Mouse (Mus musculus) skeletal muscle tissue, adult 2 months (tissue): ENCODE measurements around the gene Acsm2.
"Not testable (repeated sequence)": the region's sequence is repeated elsewhere in the genome, so short reads cannot be mapped to it uniquely, and the experiment has no call there.

Source experiments
- DNase-seq: peaks from one replicate; pipeline ENCODE4 v3.0.0-alpha.2; 2012; ENCODE audit warnings: low read depth, low spot score

The Acsm2 gene

DNA sequence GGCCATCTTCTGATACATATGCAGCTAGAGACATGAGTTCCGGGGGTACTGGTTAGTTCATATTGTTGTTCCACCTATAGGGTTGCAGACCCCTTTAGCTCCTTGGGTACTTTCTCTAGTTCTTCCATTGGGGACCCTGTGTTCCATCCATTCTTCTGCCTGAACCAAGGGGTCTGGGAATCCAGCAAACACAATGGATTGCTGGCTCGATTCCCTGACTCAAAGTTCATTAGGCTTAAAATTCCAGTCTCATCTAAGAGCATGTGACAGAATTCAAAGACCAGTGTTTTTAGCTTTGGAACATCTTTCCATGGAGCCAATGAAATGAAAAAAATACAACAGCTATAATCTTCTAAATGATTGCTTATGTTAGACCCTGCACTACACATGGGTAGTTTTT, 8.3 kb downstream of the Acsm2 start:
- DNase-seq, result not testable (repeated sequence)

GRCm38 (mm10) chr7:119594530-119595107, 40.5 kb downstream of the Acsm2 start:
- DNase-seq, result no peak

DNA sequence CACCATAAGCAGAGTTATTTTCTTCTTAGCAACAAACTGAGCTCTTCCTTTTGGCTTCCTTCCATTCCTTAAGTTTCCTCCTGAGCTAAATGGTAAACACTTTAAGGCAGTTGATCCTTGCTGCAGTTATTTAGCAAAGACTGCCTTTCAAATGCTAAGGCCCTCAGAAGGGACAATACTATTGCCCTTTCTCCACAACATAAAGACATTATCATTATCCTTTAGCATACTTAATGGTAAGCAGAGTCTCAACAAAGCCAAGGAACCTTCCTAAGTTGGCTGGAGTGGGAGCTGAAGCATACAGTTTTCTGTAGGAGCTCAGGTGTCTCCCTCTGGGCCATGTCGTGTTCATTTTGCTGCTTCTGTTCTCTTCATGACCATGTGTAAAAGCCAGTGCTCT, 41.2 kb downstream of the Acsm2 start:
- no peak for DNase-seq

DNA sequence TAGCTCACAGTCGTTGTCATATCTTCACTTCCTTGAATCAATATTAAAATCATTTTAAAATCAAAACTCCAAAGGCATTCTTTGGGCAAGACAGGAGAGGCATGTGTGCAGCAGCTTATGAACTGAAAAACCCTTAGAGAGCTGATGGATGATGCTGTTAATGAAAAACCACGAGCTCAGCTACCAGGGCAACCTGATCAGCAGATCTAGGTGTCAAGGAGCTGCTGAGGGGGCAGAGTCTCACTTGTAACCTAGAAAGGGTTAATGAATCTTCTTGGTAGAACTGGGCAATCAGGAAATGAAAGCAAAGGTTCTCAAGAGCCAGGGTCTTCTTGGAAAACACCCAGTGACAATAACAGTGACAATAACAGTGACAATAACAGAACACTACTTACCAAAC, 42.4 kb downstream of the Acsm2 start:
- no peak for DNase-seq

- no peak for DNase-seq
These were observed 47.2 kb downstream of the Acsm2 start for GRCm38 (mm10) chr7:119601195-119601953.

DNA sequence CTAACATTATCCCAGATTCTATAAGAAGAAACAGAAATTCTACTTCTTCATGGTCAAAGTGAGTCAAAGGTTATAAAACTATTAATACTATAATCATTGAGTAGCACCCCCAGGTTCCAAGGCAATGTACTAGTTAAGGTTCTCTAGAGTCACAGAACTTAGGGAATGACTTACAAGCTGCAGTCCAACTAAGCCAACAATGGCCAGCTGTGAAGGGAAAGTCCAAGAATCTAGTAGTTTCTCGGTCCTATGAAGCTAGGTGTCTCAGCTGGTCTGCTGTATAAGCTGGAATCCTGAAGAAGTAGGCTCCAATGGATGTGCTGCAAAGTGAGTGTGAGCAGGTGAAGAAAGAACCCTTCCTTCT, 47.8 kb downstream of the Acsm2 start:
- DNase-seq, result no peak

DNA sequence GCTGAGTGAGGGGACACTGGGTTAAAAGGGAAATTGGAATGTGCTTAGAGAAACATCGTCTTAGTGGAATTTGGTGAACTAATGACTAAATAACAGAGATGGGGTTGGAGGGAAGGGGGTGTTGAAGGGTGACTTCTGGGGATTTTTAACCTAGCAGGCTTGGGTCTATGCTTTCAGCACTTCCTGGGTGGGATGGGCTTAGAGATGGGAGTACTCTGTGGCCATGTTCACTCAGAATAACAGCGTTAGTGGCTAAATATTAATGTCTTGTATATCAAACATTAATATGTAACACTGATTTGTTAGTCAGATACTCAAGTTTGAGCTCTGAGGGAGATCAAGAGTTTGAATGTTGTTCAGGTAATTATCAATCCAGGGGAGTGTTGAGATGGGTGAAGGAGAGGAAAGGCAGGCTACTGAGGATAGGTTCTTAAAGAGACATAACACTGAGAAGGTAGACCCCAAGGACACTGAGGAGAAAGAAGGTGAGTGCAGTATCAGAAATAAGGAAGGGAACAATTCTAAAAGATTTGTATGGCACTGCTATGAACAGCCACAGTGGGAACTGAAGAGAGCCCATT, 50.9 kb downstream of the Acsm2 start:
- DNase-seq, result no peak

GRCm38 (mm10) chr7:119605926-119606663, 52.0 kb downstream of the Acsm2 start:
- DNase-seq, result no peak

DNA sequence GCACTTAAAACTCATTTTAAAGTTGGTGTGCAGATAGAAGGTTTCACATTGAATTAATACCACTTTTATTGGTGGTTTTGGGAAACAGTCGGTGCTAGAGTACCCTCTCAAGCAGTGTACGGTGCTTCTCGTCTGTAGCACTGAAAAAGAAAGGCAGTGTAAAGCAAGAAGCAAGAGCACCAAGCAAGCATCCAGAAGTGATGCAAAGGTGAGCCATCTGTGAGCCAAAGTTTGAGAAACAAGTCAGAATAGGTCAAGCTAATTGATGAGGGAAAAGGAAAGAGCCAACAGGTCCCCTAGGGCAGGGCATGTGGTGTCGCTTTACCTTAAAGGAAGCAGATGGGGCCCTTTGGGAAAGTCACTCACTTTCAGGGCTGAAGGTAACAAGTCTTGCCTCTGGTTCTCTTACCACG, 52.5 kb downstream of the Acsm2 start, which contains the start of gene Acsm1:
Gene Acsm1 (plus strand): TSS at position 363 of the 413 bp plus-strand sequence.
- no peak for DNase-seq

- no peak for DNase-seq
These were observed 53.8 kb downstream of the Acsm2 start for GRCm38 (mm10) chr7:119607796-119608515.

DNA sequence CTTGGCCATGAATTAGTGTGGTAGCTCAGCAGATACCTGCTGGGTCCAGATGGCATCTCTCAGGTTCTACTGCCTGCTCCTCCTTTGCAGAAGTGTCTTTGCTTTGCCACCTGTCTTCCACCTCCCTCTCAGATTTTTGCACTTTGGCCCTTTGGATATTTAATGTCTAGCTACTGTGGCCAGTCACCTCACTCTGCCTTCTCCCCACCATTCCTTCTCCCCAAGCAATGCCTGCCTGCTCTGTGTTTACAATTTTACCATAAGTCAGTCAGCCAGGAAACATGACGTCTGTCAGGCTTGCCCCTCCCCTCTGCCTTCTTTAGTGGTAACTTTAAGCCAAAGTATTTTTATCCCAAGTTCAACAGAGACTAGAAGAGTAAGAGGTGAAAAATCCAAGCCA, 62.4 kb downstream of the Acsm2 start:
- DNase-seq, result no peak

- no peak for DNase-seq
These were observed 63.5 kb downstream of the Acsm2 start for GRCm38 (mm10) chr7:119617593-119617992.

GRCm38 (mm10) chr7:119618209-119618935, 64.2 kb downstream of the Acsm2 start:
- no peak for DNase-seq

GRCm38 (mm10) chr7:119620157-119620556, 66.0 kb downstream of the Acsm2 start:
- no peak for DNase-seq

DNA sequence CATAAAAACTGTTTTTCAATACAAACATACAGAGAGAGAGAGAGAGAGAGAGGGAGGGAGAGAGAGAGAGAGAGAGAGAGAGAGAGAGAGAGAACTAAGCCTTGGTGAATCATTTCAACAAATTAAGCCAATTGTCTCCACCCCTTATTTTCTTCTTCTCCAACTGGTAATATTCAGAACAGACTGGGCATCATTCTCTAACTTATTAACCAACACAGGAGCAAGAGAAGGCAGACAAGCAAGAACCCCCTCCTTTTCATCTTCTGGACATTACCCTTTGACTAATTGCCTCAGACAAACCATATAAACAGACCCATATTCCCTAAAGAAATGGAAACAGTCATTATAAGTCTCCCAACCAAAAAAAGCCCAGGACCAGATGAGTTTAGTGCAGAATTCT, 84.6 kb downstream of the Acsm2 start:
- DNase-seq, result no peak

DNA sequence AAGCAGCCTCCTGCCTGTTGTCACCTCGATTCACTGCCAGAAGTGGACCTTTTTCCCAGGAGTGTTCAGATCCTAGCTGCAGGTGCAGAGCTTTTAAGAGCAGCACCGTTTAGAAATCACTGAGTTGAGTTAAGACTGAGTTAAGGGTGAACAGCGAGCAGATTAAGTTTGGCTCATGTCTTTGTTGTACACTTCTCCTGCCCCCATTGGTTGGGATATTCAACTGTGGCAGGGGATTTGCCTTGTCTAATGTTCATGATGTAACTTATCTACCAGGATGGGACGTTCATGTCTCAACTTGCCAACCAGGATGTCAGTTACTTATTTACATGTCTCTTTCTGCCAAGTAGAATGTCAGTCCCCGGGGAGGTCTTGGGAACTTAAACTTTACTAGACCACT, 88.2 kb downstream of the Acsm2 start:
- no peak for DNase-seq
